Mouse (Mus musculus): ENCODE results near the gene Ppa2. TPM values are rescaled to one million over a fixed set of nuclear protein-coding genes. Genes with fewer than 3 reads are reported as not detected.

Gene Ppa2
- 34.4 and 47.6 TPM in 2 replicates for total RNA-seq (2014; rRNA removed)
- 82.8 and 91.0 TPM in 2 replicates for polyA plus RNA-seq (2015; fragmentation: Nextera tagmentation; extraction: Ambion mirVana)

GRCm38 (mm10) chr3:133309954-133310808 is at the start of gene Ppa2:
Gene Ppa2, plus strand, starts transcription at chr3:133310110.
- Histone ChIP-seq H3K27me3 (ENCODE audit: insufficient read depth, low read length) (no peaks in the 10 kb centered on the region), H3K4me3 (ENCODE audit: low read depth, low read length) (peak within 1 kb of the TSS; percentile 64), H3K27ac (ENCODE audit: low read depth, low read length) (peak within 1 kb of the TSS; percentile 94), H3K9me3 (ENCODE audit: low read length) (no peaks in the 10 kb centered on the region), H3K36me3 (ENCODE audit: insufficient read depth) (no peaks in the 10 kb centered on the region), H3K4me2 (ENCODE audit: low read depth) (peak within 1 kb of the TSS; percentile 56), H3K4me1 (ENCODE audit: insufficient read depth) (0 out of 2 replicates have a peak, but pooled peaks cover 6% of the 10 kb centered on the region), H3K9ac (peak within 1 kb of the TSS; percentile 88)
- DNase-seq (peak; percentile 87), ATAC-seq (peak; percentile 96)
- WGBS, result under 1% methylated on average over 87 of the region's 95 CpGs
- TF ChIP-seq CTCF (IDR thresholded peaks at IDR 0.05; ENCODE audit: low read depth), result peak; percentile 75

GRCm38 (mm10) chr3:133271887-133272286 is 38.0 kb upstream of the Ppa2 start:
- WGBS, result 21% methylated on average over 3 of the region's 3 CpGs
- no peak overlapping the region for H3K4me2 ChIP-seq (ENCODE audit: low read depth)
- ATAC-seq, result no peak
- no peaks in the 10 kb centered on the region for H3K36me3 ChIP-seq (ENCODE audit: insufficient read depth)
- H3K4me1 ChIP-seq (ENCODE audit: insufficient read depth), result no peaks in the 10 kb centered on the region
- no peak overlapping the region for H3K27ac ChIP-seq (ENCODE audit: low read depth, low read length)
- H3K27me3 ChIP-seq (ENCODE audit: insufficient read depth, low read length), result no peaks in the 10 kb centered on the region
- peak; percentile 62 for TF ChIP-seq CTCF (IDR thresholded peaks at IDR 0.05; ENCODE audit: low read depth)
- H3K9ac ChIP-seq, result no peak overlapping the region
- DNase-seq, result peak; percentile 73
- H3K9me3 ChIP-seq (ENCODE audit: low read length), result no peaks in the 10 kb centered on the region
- no peak overlapping the region for H3K4me3 ChIP-seq (ENCODE audit: low read depth, low read length)

GRCm38 (mm10) chr3:133284587-133284986 is 25.3 kb upstream of the Ppa2 start:
- Histone ChIP-seq H3K9ac (no peak overlapping the region), H3K4me2 (ENCODE audit: low read depth) (no peak overlapping the region), H3K27ac (ENCODE audit: low read depth, low read length) (no peak overlapping the region), H3K36me3 (ENCODE audit: insufficient read depth) (no peaks in the 10 kb centered on the region), H3K27me3 (ENCODE audit: insufficient read depth, low read length) (no peaks in the 10 kb centered on the region), H3K4me3 (ENCODE audit: low read depth, low read length) (no peak overlapping the region), H3K4me1 (ENCODE audit: insufficient read depth) (no peaks in the 10 kb centered on the region), H3K9me3 (ENCODE audit: low read length) (no peaks in the 10 kb centered on the region)
- no peak for TF ChIP-seq CTCF (IDR thresholded peaks at IDR 0.05; ENCODE audit: low read depth)
- ATAC-seq (no peak), DNase-seq (no peak)
- WGBS, result 63% methylated on average over 5 of the region's 5 CpGs

GRCm38 (mm10) chr3:133288795-133289194 is 21.1 kb upstream of the Ppa2 start:
- H3K36me3 ChIP-seq (ENCODE audit: insufficient read depth), result no peaks in the 10 kb centered on the region

GRCm38 (mm10) chr3:133304328-133304727 is 5.6 kb upstream of the Ppa2 start:
- no peak overlapping the region for H3K9ac ChIP-seq
- no peak overlapping the region for H3K27ac ChIP-seq (ENCODE audit: low read depth, low read length)
- no peaks in the 10 kb centered on the region for H3K27me3 ChIP-seq (ENCODE audit: insufficient read depth, low read length)
- no peaks in the 10 kb centered on the region for H3K4me1 ChIP-seq (ENCODE audit: insufficient read depth)
- WGBS, result 95% methylated on average over 3 of the region's 3 CpGs
- no peak for TF ChIP-seq CTCF (IDR thresholded peaks at IDR 0.05; ENCODE audit: low read depth)
- H3K9me3 ChIP-seq (ENCODE audit: low read length), result no peaks in the 10 kb centered on the region
- no peak overlapping the region for H3K4me2 ChIP-seq (ENCODE audit: low read depth)
- H3K4me3 ChIP-seq (ENCODE audit: low read depth, low read length), result no peak overlapping the region
- no peaks in the 10 kb centered on the region for H3K36me3 ChIP-seq (ENCODE audit: insufficient read depth)
- no peak for DNase-seq
- ATAC-seq, result no peak

More at GRCm38 (mm10) chr3:133288795-133289194, 21.1 kb upstream of the Ppa2 start:
- WGBS, result 91% methylated on average over 2 of the region's 2 CpGs
- H3K4me3 ChIP-seq (ENCODE audit: low read depth, low read length), result no peak overlapping the region
- H3K4me1 ChIP-seq (ENCODE audit: insufficient read depth), result no peaks in the 10 kb centered on the region
- H3K4me2 ChIP-seq (ENCODE audit: low read depth), result no peak overlapping the region
- H3K27ac ChIP-seq (ENCODE audit: low read depth, low read length), result no peak overlapping the region
- TF ChIP-seq CTCF (IDR thresholded peaks at IDR 0.05; ENCODE audit: low read depth), result no peak
- H3K27me3 ChIP-seq (ENCODE audit: insufficient read depth, low read length), result no peaks in the 10 kb centered on the region
- H3K9me3 ChIP-seq (ENCODE audit: low read length), result no peaks in the 10 kb centered on the region
- no peak for ATAC-seq
- no peak for DNase-seq
- H3K9ac ChIP-seq, result no peak overlapping the region

GRCm38 (mm10) chr3:133308361-133308760 is 1.5 kb upstream of the Ppa2 start:
- H3K27me3 ChIP-seq (ENCODE audit: insufficient read depth, low read length), result no peaks in the 10 kb centered on the region
- no peaks in the 10 kb centered on the region for H3K9me3 ChIP-seq (ENCODE audit: low read length)
- H3K9ac ChIP-seq, result no peak overlapping the region
- DNase-seq (no peak), ATAC-seq (no peak)
- H3K4me3 ChIP-seq (ENCODE audit: low read depth, low read length), result no peak overlapping the region
- over 99% methylated on average over 3 of the region's 3 CpGs for WGBS
- H3K27ac ChIP-seq (ENCODE audit: low read depth, low read length), result no peak overlapping the region
- no peak overlapping the region for H3K4me2 ChIP-seq (ENCODE audit: low read depth)
- H3K36me3 ChIP-seq (ENCODE audit: insufficient read depth), result no peaks in the 10 kb centered on the region
- H3K4me1 ChIP-seq (ENCODE audit: insufficient read depth), result 0 out of 2 replicates have a peak, but pooled peaks cover 6% of the 10 kb centered on the region
- no peak for TF ChIP-seq CTCF (IDR thresholded peaks at IDR 0.05; ENCODE audit: low read depth)

GRCm38 (mm10) chr3:133309359-133309758 is 551 bp upstream of the Ppa2 start:
- WGBS, result 93% methylated on average over 7 of the region's 7 CpGs
- H3K27me3 ChIP-seq (ENCODE audit: insufficient read depth, low read length), result no peaks in the 10 kb centered on the region
- H3K4me3 ChIP-seq (ENCODE audit: low read depth, low read length), result no peak overlapping the region
- H3K4me2 ChIP-seq (ENCODE audit: low read depth), result no peak overlapping the region
- ATAC-seq, result no peak
- TF ChIP-seq CTCF (IDR thresholded peaks at IDR 0.05; ENCODE audit: low read depth), result no peak
- no peaks in the 10 kb centered on the region for H3K9me3 ChIP-seq (ENCODE audit: low read length)
- no peaks in the 10 kb centered on the region for H3K36me3 ChIP-seq (ENCODE audit: insufficient read depth)
- no peak for DNase-seq
- H3K4me1 ChIP-seq (ENCODE audit: insufficient read depth), result 0 out of 2 replicates have a peak, but pooled peaks cover 6% of the 10 kb centered on the region
- H3K9ac ChIP-seq, result no peak overlapping the region
- H3K27ac ChIP-seq (ENCODE audit: low read depth, low read length), result no peak overlapping the region
